Mouse (Mus musculus) liver, embryonic 14.5 days (tissue): ENCODE data around the gene Il34.

Experiments
- CTCF ChIP-seq: IDR thresholded peaks from 2 replicates; pipeline ENCODE4 v1.5.1; 2016; ENCODE audit warnings: antibody characterized with exemption, low read depth, control low read depth
- EP300 ChIP-seq: IDR thresholded peaks from 2 replicates; pipeline ENCODE4 v1.6.1; 2016; ENCODE audit warnings: antibody characterized with exemption, low read depth

- TF ChIP-seq EP300 (no peak), CTCF (no peak)
These were observed 106.2 kb downstream of the Il34 start for GRCm38 (mm10) chr8:110699501-110699900.
